Mouse (Mus musculus): ENCODE results near the gene Btnl2. TPM values are rescaled to one million over a fixed set of nuclear protein-coding genes. Genes with fewer than 3 reads are reported as not detected.
"Not testable (repeated sequence)": the region's sequence is repeated elsewhere in the genome, so short reads cannot be mapped to it uniquely, and the experiment has no call there.

Gene Btnl2
- under 1 TPM; 0.62 to 0.91 TPM for total RNA-seq (2021)
- long read RNA-seq, experiment 1, partial matches to known transcripts, result 1 of 1 reads
- long read RNA-seq, experiment 1, other reads (novel, unspliced or antisense), result 0 of 1 reads
- long read RNA-seq, experiment 2, result 0 reads

DNA sequence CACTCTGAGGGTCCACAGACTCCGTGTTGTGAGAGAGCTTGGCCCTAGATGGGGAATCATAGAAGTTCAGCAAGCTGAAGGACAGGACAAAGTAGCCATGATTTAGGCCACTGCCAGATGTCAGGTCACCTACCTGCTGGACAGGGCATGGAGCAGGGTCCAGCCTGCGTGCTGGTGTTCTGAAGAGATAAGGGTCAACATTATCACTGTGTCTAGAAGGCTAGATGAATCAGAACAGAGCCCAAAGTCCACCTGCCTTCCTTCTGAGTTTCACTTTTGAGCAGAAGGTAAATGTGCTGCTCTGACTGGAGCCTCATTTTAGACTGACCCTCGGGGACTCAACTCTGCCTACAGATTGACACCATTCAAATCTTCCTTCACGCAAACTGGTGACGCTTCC, at the start of gene Btnl2:
TSS of gene Btnl2 (plus strand) at position 284 of the 400 bp plus-strand sequence.
- no peak for DNase-seq (ENCODE audit: low spot score in 2 of 2)
- intact Hi-C loops (cut with DNase I), result no loop called here

DNA sequence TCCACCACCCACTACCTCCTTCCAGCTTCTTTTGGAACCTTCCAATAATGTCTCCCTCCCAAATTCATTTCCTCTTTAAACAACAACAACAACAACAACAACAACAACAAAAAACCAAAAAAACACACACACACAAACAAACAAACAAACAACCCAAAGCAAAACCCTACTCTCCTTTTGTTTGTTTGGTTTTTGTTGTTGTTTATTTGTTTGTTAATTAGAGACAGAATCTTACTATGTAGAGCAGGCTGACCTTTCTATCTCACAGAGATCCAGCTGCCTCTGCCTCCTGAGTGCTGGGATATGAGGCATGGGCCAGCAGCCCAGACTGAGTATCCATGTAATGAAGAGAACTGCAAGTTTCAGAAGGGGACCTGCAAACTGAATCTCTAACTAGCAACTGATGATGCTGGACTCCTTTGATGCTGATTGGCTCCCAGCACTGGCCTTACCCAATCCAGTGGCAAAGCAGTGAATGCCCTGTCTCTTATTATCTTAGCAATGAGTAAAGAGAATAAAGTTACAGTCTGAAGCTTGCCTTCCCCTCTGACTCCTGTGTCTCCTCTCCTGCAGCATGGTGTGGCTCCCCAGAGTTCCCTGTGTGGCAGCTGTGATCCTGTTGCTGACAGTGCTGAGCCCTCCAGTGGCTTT, 49.1 kb upstream of the Btnl2 start, which contains the start of gene H2-Eb1:
TSS of gene H2-Eb1 (plus strand) at position 488 of the 651 bp plus-strand sequence.
- DNase-seq (ENCODE audit: low spot score in 2 of 2), result peak; percentile 96 to 98
- intact Hi-C loops (cut with DNase I), result no loop called here

- intact Hi-C loops (cut with DNase I), result no loop called here
Observed at GRCm38 (mm10) chr17:34306407-34306806, 48.2 kb upstream of the Btnl2 start.

GRCm38 (mm10) chr17:34307216-34307615, 47.4 kb upstream of the Btnl2 start:
- intact Hi-C loops (cut with DNase I), result no loop called here
- no peak for DNase-seq (ENCODE audit: low spot score in 2 of 2)

More at GRCm38 (mm10) chr17:34306407-34306806, 48.2 kb upstream of the Btnl2 start:
- DNase-seq (ENCODE audit: low spot score in 2 of 2), result no peak

DNA sequence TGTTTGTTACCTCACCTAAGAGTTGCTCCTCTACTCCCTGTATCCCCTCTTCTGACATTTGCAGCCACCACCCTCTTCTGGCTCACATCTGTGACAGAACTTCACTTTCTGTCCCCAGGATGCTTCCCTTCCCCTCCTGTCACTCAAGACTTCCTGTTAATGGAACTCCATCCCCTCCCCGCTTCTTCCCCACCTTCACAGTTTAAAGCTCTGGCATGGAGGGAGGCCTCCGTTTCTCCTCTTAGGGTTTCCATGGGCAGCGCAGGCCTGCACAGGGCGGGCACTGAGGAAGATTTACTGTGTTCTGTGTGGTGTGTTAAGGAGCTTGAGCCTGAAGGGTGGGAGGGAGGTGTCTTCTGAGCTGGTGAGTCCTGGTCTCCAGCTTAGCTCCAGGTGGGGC, 46.5 kb upstream of the Btnl2 start:
- DNase-seq (ENCODE audit: low spot score in 2 of 2), result no peak
- intact Hi-C loops (cut with DNase I), result no loop called here

DNA sequence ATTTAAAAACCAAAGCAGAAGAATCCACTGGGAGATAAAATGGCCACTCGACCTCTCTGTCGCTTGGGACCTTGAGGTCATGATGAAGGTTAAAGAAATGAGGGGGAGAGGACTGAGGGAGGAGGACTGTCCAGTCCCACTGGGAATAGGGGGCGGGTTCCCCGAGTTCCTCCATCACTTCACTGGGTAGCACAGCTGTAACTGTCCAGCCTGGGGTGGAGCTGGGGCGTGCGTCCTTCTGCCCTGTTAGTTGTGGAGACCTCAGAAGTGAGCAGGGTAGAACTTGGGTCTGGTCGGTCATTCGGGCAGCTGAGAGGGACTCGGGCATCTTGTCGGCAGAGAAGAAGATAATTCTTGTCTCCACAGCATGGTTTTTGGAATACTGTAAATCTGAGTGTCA, 45.4 kb upstream of the Btnl2 start:
- DNase-seq (ENCODE audit: low spot score in 2 of 2), result no peak
- intact Hi-C loops (cut with DNase I), result no loop called here

DNA sequence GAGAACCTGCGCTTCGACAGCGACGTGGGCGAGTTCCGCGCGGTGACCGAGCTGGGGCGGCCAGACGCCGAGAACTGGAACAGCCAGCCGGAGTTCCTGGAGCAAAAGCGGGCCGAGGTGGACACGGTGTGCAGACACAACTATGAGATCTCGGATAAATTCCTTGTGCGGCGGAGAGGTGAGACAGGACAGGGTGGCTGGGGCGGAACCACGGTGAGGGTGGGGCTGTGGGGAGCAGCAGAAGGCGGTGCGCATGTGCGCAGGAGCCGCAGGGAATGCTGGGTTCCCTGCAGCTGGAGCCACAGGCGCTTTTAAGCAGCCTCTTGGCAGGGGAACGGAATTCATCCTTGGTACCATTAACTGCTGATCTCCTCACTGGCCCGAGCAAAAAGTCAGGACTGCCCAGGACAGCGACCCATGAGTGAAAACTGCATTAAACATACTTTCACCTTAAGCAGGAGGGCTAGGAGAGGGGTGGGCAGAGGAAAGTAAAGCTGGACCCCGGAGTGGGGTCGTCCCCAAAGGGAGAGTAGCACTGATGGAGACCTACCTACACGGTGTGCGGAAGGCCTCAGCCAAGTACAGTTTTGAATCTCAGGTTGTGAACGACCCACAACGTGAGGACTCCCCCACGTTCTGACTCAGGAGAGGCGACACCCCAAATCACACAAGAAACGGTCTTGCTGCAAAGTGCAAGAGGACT, 44.8 kb upstream of the Btnl2 start:
- DNase-seq (ENCODE audit: low spot score in 2 of 2), result peak; percentile 54 to 75
- intact Hi-C loops (cut with DNase I), result loop anchor here (5.0 kb wide), 1 partner anchor 37 kb away; no protein-coding TSS in a partner anchor

DNA sequence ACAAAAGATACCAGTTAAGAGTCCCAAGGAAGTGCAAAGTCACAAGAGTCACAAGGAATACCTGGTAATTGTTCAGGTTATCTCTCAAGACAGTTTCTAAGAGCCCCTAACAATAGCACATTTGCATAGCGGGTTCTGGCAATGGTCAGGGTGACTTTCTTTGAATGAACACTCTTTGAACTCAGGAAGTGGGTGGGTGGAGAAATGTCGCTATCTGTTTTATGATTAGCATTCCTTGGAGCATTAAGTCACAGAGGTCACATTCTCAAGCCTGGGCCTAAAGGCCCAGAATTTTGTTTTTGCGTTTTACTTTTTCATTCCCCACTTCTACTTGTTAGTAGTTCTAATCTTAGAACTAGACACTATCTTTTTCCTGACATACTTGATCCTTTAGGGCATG, 44.1 kb upstream of the Btnl2 start:
- intact Hi-C loops (cut with DNase I), result loop anchor here (5.0 kb wide), 1 partner anchor 37 kb away; no protein-coding TSS in a partner anchor
- DNase-seq (ENCODE audit: low spot score in 2 of 2), result not testable (repeated sequence)

DNA sequence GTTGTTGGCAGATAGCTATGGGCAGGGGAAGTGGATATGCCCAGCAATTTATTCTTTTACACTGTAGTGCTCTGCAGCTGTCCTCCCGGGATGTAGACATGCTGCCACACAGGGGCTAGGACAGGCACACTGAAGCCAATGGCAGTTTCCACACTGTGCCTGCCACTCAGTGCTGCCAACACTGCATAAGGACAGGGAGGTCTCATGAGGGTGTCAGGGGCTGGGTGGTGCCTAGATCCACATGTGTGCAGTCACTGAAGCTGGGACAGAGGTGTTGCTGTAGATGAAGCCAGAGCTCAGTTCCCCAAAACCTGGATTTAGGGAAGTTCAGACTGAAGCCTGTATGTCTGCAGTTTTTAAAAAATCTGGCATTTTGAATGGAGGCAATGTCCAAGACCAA, 42.4 kb upstream of the Btnl2 start:
- no peak for DNase-seq (ENCODE audit: low spot score in 2 of 2)
- intact Hi-C loops (cut with DNase I), result loop anchor here (2.0 to 5.0 kb wide), 2 partner anchors 35 to 61 kb away; no protein-coding TSS in a partner anchor

- peak; percentile 81 to 84 for DNase-seq (ENCODE audit: low spot score in 2 of 2)
- intact Hi-C loops (cut with DNase I), result loop anchor here (2.0 to 5.0 kb wide), 2 partner anchors 34 to 63 kb away; no protein-coding TSS in a partner anchor
Observed at GRCm38 (mm10) chr17:34313393-34313792, 41.2 kb upstream of the Btnl2 start.

GRCm38 (mm10) chr17:34314286-34314685, 40.3 kb upstream of the Btnl2 start:
- intact Hi-C loops (cut with DNase I), result loop anchor here (5.0 kb wide), 1 partner anchor 33 kb away; no protein-coding TSS in a partner anchor
- no peak for DNase-seq (ENCODE audit: low spot score in 2 of 2)

DNA sequence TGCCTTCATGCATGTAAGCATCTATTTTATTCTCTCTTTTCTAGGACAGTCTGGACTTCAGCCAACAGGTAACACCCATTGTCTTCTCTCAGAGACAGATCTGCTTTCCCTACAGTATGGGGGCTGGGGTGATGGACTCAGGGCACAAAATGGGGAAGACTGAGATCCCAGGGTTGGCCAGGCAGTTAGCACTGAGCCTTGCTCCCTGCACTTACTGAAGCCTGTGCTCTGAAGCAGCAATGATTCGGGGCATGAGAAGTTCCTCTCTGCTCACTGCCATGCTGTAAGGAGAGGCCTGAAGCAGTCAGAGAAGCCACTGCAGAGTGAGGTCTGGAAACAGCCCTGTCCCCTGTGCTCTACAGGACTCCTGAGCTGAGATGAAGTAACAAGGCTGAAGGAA, 39.1 kb upstream of the Btnl2 start:
- intact Hi-C loops (cut with DNase I), result no loop called here
- DNase-seq (ENCODE audit: low spot score in 2 of 2), result no peak

GRCm38 (mm10) chr17:34316697-34317096, 37.9 kb upstream of the Btnl2 start:
- intact Hi-C loops (cut with DNase I), result no loop called here
- DNase-seq (ENCODE audit: low spot score in 2 of 2), result no peak

DNA sequence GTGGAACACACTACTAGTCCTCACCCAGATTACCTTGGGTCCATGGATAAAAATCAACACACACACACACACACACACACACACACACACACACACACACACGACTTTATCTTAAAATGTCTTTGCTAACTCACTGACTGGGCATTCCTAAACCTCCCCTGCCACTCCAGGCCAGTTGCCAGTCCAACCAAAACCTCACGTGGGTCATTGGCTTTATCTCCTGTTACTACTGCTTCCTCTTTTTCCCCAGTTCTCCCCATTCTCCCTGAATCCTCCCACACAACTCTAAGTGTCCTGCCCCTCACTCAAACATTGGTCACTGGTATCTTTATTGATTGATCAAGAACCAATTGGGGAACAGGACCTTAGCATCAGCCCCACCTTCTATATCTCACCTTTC, 37.3 kb upstream of the Btnl2 start:
- intact Hi-C loops (cut with DNase I), result no loop called here
- DNase-seq (ENCODE audit: low spot score in 2 of 2), result no peak

GRCm38 (mm10) chr17:34325436-34325835, 29.2 kb upstream of the Btnl2 start, which contains the start of gene H2-Eb2:
TSS of gene H2-Eb2 (plus strand) at chr17:34325665.
- intact Hi-C loops (cut with DNase I), result no loop called here
- DNase-seq (ENCODE audit: low spot score in 2 of 2), result no peak

GRCm38 (mm10) chr17:34326373-34326772, 28.2 kb upstream of the Btnl2 start:
- intact Hi-C loops (cut with DNase I), result no loop called here
- no peak for DNase-seq (ENCODE audit: low spot score in 2 of 2)

GRCm38 (mm10) chr17:34329807-34330206, 24.8 kb upstream of the Btnl2 start:
- DNase-seq (ENCODE audit: low spot score in 2 of 2), result no peak
- intact Hi-C loops (cut with DNase I), result no loop called here

GRCm38 (mm10) chr17:34331200-34331599, 23.4 kb upstream of the Btnl2 start:
- DNase-seq (ENCODE audit: low spot score in 2 of 2), result no peak
- intact Hi-C loops (cut with DNase I), result no loop called here

GRCm38 (mm10) chr17:34340619-34341402, 13.8 kb upstream of the Btnl2 start:
- intact Hi-C loops (cut with DNase I), result loop anchor here (10.0 kb wide), 1 partner anchor 166 kb away; no protein-coding TSS in a partner anchor
- DNase-seq (ENCODE audit: low spot score in 2 of 2), result no peak

All from left cerebral cortex, postnatal 14 days (tissue).